Mouse (Mus musculus): ENCODE results near the gene Nfasc.

Gene Nfasc

GRCm38 (mm10) chr1:132542762-132543306, 198.8 kb downstream of the Nfasc start, which contains the start of gene Cntn2:
Gene Cntn2, minus strand, starts transcription at chr1:132543256.
- in situ Hi-C loops (cut with MboI, MseI), result no loop called here

- in situ Hi-C loops (cut with MboI, MseI), result no loop called here
These were observed 199.6 kb downstream of the Nfasc start for GRCm38 (mm10) chr1:132541824-132542599.

- in situ Hi-C loops (cut with MboI, MseI), result no loop called here
These were observed 200.3 kb downstream of the Nfasc start for GRCm38 (mm10) chr1:132541171-132541823.

GRCm38 (mm10) chr1:132540701-132541100, 200.9 kb downstream of the Nfasc start:
- in situ Hi-C loops (cut with MboI, MseI), result no loop called here

GRCm38 (mm10) chr1:132537736-132538135, 203.9 kb downstream of the Nfasc start:
- in situ Hi-C loops (cut with MboI, MseI), result no loop called here

- in situ Hi-C loops (cut with MboI, MseI), result no loop called here
These were observed 205.2 kb downstream of the Nfasc start for GRCm38 (mm10) chr1:132536416-132536815.

GRCm38 (mm10) chr1:132535541-132535940, 206.1 kb downstream of the Nfasc start:
- in situ Hi-C loops (cut with MboI, MseI), result no loop called here

GRCm38 (mm10) chr1:132533840-132534239, 207.8 kb downstream of the Nfasc start:
- in situ Hi-C loops (cut with MboI, MseI), result no loop called here

GRCm38 (mm10) chr1:132532521-132532920, 209.1 kb downstream of the Nfasc start:
- in situ Hi-C loops (cut with MboI, MseI), result no loop called here

GRCm38 (mm10) chr1:132530631-132531191, 210.9 kb downstream of the Nfasc start:
- in situ Hi-C loops (cut with MboI, MseI), result no loop called here

- in situ Hi-C loops (cut with MboI, MseI), result loop anchor here (5.0 kb wide), 1 partner anchor 64 kb away; no protein-coding TSS in a partner anchor
These were observed 212.8 kb downstream of the Nfasc start for GRCm38 (mm10) chr1:132528647-132529334.

GRCm38 (mm10) chr1:132528071-132528470, 213.5 kb downstream of the Nfasc start:
- in situ Hi-C loops (cut with MboI, MseI), result loop anchor here (5.0 kb wide), 1 partner anchor 64 kb away; no protein-coding TSS in a partner anchor

- in situ Hi-C loops (cut with MboI, MseI), result loop anchor here (5.0 kb wide), 1 partner anchor 66 kb away; no protein-coding TSS in a partner anchor
These were observed 215.8 kb downstream of the Nfasc start for GRCm38 (mm10) chr1:132525832-132526231.

- in situ Hi-C loops (cut with MboI, MseI), result no loop called here
These were observed 217.7 kb downstream of the Nfasc start for GRCm38 (mm10) chr1:132523920-132524319.

- in situ Hi-C loops (cut with MboI, MseI), result no loop called here
These were observed 218.5 kb downstream of the Nfasc start for GRCm38 (mm10) chr1:132523048-132523447.

- in situ Hi-C loops (cut with MboI, MseI), result no loop called here
These were observed 220.8 kb downstream of the Nfasc start for GRCm38 (mm10) chr1:132520764-132521163.

GRCm38 (mm10) chr1:132519734-132520133, 221.9 kb downstream of the Nfasc start:
- in situ Hi-C loops (cut with MboI, MseI), result no loop called here

GRCm38 (mm10) chr1:132518621-132519020, 223.0 kb downstream of the Nfasc start:
- in situ Hi-C loops (cut with MboI, MseI), result no loop called here

GRCm38 (mm10) chr1:132516776-132517175, 224.8 kb downstream of the Nfasc start:
- in situ Hi-C loops (cut with MboI, MseI), result no loop called here

GRCm38 (mm10) chr1:132515339-132515738, 226.3 kb downstream of the Nfasc start:
- in situ Hi-C loops (cut with MboI, MseI), result no loop called here

Data from regulatory T cell (primary cell).